Mouse (Mus musculus) cerebellum, adult 9-11 months (tissue): Measurements from ENCODE around the gene Pidd1.
A peak's percentile ranks its signal among the peaks of the same experiment; 100 is the strongest.
"Not testable (repeated sequence)": the region's sequence is repeated elsewhere in the genome, so short reads cannot be mapped to it uniquely, and the experiment has no call there.

Experiments
- DNase-seq: peaks from one replicate; pipeline ENCODE4 v3.0.0; 2022

The Pidd1 gene

DNA sequence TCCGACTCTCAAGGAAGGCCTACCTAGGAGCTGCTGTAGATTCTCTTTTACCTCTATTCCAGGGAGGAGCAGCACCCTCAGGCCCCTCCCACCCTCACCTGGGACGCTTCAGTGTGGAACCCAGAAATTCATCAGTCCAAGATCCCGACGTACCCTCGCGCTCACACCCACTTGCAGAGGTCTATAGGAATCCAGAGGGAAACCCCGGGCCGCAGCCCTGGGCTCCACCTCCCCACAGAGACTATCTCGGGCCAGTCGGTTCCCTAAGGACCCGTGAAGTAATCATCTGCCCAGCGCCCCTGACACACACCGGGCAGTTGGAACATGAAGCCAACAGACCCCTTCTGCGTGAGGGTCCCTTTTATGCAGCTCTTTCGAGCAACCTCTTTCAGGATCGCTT lies 30.5 kb downstream of the Pidd1 start:
- DNase-seq = peak; percentile 70

DNA sequence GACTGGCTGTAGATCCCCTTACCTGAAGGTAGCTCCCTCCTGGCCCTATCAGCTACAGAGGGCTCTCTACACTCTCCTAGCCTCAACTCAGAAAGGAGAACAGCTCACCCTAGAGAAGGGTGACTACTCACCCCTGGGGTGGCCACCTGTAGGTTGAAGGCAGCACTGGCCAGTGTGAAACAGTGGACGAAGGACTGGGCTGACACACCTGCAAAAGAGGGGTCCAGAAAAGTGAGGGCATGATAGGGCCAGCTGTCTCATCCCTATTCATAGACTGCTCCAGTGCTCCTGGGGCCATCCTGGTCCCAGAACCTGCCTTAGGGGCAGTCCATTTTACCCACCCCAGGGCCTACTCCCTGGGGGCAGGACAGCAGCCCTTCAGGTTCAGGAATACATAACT lies 32.2 kb downstream of the Pidd1 start:
- DNase-seq = peak; percentile 51

DNA sequence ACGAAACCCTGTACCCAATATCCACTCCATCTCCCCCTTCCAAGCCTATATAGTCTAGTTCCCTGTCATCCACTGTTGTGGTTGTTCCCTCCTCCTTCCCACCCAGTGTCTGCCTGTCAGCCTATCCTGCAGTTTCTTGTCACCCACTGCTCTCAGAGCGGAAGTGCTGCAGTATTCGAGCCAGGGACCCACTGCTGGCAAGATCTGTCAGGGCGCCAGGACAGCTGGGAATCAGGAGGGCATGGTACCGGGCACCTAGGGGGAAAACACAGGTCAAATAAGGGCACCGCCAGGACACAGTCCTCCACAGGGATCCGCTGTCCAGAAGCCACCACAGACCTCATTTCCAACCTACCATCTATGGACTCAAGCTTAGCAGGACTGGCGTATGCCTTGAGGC lies 33.2 kb downstream of the Pidd1 start:
- peak; percentile 61 for DNase-seq

DNA sequence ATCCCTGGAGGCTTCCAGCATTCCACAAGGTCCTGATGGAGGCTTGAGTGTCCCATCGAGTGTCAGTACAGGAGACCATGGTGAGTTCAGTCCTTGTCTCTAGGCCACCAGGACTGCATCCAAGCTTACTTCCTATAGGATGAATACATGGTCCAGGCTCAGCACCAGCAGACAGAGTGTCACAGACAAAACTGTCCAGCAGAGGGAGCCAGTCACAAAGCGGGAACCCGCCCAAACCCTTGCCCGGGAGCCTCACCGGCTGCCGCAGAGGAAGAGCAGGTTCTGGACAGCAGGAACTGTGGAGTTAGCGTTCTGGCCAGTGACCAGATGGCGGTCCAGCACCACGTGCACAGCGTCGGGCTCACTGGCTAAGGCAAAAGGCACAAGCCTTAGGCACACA lies 35.0 kb downstream of the Pidd1 start:
- peak; percentile 95 for DNase-seq

DNA sequence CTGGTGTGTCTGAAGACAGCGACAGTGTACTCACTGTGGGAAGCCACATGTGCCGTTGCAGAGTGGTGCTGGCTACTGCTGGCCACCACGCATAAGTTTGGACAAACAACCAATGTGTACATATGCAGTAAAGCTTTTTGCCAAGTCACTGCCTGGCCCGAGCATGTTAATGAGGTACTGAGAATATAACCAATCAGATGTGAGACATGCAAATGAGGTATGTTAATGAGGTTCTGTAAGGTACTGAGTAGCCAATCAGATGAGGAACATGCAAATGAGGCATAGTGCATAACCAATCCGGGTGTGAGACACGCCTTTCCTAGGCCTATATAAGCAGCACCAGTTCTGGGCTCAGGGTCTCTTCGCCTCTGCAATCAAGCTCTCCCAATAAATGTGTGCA lies 36.2 kb downstream of the Pidd1 start:
- DNase-seq = not testable (repeated sequence)

DNA sequence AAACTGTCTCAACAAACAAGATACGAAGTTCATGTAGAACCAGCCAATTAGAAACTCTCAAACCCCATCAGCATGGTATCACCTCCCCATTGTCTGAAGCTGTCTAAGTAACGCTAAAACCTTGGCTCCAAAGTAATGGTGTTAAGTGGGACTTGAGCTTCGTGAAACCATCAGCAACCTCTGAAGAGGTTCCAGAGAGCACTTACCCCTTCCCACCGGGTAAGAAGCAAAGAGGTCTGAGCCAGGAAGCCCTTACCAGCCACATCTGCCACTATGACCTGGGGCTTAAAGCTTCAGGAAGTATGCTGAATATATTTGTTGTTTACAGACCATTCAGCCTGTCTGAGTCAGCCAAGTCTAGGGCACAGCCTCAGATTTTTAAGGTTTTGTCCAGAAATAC lies 38.4 kb downstream of the Pidd1 start:
- no peak for DNase-seq

DNA sequence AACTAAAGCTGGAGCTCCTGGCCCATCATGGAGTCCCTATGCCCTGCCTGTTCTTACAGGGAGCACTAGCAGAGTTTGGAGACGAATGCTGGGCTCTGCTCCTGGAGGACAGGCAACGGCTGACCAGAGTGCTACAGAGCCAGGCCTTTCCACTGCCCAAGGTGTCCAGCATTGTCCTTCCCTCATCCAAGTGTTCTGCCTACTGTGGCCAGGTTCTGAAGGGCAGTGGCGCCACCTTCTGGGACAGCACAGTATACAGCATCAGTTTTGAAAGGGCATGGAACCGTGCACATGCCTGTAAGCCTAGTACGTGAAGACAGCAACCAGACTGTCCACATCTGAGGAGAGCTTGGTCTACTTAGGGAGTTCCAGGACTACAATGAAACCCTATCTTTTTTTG lies 40.5 kb downstream of the Pidd1 start:
- peak; percentile 70 for DNase-seq

DNA sequence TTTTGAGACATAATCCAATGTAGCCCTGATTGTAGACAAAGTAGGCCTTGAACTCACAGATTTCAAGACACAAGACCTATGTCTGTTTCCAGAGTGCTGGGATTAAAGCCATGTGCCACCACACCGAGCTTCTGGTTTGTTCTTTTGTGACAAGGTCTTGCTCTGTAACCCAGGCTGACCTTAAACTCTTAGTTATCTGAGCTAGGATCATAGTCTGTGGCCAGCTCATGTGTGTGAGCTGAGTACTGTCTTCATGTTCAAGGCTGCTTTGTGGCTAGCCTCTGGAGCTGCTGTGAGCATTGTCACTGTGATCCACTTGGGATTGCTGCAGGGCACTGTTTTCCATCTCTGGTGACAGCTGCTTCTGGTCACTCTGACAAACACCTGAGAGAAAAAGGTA lies 48.5 kb downstream of the Pidd1 start:
- no peak for DNase-seq

DNA sequence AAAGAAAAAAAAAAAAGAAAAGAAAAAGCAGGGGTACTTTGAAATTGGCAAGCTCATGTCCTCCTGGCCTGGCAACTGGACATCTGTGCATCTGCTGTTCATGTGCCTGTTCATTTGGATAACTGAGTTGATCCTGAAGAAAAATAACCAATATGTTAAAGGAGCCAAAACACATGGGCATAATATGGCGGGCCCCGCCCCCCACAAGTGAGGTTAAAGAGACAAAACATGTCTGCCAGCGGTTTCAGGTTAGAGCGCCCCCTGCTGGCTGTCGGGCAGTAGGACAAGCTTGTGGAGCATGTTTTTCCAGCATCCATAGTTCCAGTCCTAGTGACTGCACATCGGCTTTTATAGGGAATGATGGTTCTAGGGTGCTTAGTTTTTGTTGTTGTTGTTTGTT lies 49.1 kb downstream of the Pidd1 start:
- DNase-seq = peak; percentile 60

DNA sequence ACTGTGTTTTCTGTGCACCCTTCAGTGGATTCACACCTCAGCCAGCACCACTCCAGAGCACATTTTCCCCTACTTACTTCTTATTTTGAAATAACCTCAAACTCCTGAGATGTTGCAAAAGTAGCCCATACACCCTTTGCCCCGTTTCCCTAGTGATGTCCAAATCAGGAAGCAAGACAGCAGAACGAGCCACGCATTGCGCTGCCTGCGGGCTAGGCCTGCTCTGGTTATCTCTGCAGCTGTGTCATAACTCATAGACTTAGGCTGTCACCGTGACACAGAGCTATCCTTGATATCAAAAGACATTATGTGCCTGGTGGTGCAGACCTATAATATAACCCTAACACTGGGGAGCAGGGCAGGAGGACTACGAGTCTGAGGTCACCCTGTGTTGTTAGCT lies 49.7 kb downstream of the Pidd1 start:
- DNase-seq = no peak

DNA sequence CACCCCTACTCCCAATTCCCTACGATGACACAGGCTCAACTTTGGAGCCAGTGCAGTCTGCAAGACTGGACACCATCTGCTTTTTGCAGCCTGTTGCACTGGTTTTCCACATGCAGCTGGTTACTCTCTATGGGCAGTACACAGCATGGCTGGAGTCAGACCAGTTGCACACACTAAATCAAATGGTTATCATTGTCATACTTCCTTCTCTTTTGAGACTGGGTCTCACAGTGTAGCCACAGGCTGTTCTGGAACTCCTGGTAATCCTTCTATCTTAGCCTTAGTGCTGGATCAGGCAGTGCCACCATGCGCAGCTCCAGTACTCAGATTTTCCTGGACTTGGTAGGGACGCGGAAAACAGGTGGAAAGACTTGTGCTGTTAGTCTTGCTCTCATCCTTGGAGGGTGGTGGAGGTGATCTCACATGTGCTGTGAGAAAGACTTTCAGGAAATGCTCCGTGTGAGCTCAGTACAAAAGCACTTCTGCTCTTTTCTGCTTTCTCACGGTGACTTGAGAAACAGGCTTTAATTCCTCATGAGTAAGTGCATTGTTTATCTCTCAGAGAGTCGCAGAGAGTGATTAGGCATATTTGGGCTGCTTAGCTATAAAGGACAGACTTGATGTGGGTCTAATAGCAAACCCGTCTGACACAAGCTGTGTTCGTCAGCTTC lies 51.1 kb downstream of the Pidd1 start:
- DNase-seq = no peak

DNA sequence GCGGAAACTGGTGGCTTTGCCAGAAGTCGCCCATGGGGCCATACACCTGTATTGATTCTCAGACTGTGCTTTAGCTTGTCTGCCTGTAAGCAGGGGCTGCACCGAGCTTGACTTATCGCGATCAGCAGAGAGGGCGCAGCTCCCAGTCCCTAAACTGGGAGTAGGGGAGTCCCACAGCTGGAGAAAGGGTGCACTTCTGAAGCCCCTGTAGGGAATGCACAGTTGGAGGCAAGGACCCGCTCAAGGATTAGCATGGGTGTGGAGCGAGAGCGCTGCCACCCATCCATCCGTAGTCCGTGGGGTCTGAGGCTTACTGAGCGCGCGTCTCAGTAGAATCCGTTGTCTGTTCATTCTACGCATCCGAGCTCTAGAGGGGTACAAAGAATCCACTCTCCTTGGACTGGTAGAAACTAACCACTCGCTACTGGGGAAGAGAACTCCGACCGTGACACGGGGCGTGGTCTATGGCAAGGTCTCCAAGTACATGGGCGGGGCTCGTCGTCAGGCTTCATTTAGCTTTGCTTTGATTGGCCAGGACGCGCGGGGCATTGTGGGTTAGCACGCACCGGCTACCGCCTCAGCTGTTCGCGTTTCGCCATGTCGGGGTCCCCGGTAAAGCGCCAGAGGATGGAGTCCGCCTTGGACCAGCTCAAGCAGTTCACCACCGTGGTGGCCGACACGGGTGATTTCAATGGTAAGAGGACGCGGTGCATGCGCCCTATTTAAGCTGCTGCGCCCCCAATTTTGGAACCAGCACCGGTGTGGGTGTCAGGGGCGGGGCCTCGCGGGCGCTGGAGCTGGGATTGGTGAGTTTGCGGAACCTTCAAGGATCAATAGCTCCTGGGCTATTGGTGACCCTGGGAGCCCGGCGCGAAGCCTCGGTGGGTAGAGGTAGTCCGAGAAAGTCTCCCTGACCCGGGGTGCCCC lies 51.9 kb downstream of the Pidd1 start, which contains the start of gene Taldo1:
TSS of gene Taldo1 (plus strand) at position 575 of the 927 bp plus-strand sequence.
- DNase-seq = peak; percentile 94

DNA sequence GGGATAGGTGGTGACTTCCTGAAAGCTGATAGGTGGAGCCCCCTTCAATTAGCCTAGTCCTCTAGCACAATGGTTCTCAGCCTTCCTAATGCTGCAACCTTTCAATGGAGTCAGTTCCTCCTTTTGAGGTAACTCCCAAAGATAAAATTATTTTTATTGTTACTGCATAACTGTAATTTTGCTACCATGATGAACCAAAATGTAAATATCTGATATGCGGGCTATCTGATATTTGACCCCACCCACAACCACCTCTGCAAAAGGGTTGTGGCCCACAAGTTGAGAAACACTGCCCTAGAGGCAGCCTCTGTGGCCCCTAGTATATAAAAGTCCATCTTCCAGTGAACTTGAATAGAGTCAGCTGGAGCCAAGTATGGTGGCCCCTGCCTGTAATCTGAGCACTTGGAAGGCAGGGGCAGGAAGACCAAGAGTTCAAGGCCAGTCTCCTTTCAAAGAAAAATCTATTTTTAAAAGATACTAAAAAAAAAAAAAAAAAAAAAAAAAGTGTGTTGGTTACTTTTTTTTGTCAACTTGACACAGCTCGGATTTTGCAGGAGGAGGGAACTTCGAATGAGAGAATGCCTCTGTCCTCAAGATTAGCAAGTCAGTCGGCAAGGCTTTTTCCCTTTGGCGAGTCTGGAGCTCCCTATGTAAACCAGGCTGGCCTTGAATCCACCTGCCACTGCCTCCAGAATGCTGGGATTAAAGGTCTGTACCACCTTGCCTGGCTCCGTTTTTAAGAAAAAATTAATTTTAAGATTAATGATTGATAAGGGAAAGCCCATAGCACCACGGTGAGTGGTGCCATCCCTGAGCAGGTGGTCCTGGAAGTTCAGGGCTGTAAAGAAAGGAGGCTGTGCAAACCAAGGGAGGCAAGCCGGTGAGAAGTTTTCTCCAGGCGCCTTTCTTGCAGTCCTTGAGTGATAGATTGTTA lies 53.2 kb downstream of the Pidd1 start:
- DNase-seq = no peak

DNA sequence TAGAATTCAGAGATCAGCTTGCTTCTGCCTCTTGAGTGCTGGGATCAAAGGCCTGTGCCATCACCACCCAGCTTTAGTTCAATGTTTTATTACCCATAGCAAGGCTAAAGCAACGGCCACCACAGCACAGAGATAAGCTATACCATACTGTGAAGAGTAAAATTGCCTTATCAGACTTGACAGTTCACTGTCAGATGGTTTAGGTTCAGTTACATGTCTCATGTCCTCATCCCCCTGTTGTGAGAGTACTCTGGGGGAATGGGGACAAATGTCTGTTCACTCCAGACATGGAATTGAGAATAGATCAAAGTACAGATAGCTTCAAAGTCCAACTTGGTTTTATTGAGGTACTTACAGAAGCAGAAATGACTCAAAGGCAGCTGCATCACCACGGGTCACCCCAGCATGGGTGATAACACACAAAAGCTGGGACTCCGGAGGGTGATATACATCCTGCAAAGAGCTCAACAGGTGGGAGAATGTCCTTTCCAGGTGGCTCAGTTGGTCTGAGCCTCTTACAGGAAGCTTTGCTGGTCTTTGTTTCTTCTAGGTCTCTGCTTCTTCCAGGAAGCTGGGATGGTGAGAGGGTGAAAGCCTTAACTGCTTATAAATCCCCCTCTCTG lies 55.2 kb downstream of the Pidd1 start:
- no peak for DNase-seq
